Mouse (Mus musculus): ENCODE results near the gene Nutf2-ps1.

GRCm38 (mm10) chr19:53565565-53566277 lies 23.1 kb downstream of the Nutf2-ps1 start:
- no peak for TF ChIP-seq CTCF (IDR thresholded peaks at IDR 0.05; ENCODE audit: borderline replicate concordance, insufficient read depth, low read depth, low read length)
- no peak for TF ChIP-seq POLR2A (IDR thresholded peaks at IDR 0.05; ENCODE audit: borderline replicate concordance, insufficient read depth, low read length)

Data from cerebellum, adult 2 months (tissue).